Mouse (Mus musculus): ENCODE data around the gene Washc2. TPM values are rescaled to one million over a fixed set of nuclear protein-coding genes. Genes with fewer than 3 reads are reported as not detected.

Gene Washc2
- polyA plus RNA-seq, 1 experiment: 25.6 TPM

GRCm38 (mm10) chr6:116275695-116276094 lies 67.9 kb downstream of the Washc2 start:
- Histone ChIP-seq H3ac (ENCODE audit: control insufficient read depth, insufficient read length, low read depth) (no peak overlapping the region), H3K36me3 (ENCODE audit: control insufficient read depth, insufficient read depth) (peaks cover 12% of the 10 kb centered on the region), H3K27me3 (ENCODE audit: control insufficient read depth, insufficient read depth, insufficient read length) (no peaks in the 10 kb centered on the region), H3K4me3 (ENCODE audit: insufficient read depth, poor library complexity, severe bottlenecking) (no peak overlapping the region), H3K79me2 (ENCODE audit: control insufficient read depth, insufficient read depth) (no peaks in the 10 kb centered on the region), H3K79me3 (ENCODE audit: low read depth) (no peaks in the 10 kb centered on the region)
- TF ChIP-seq CEBPB (IDR thresholded peaks at IDR 0.05; ENCODE audit: low read depth): no peak
- TF ChIP-seq MYOD1 (IDR thresholded peaks at IDR 0.05; ENCODE audit: control insufficient read depth, insufficient read length, low read depth): no peak
- no peak for TF ChIP-seq MYOG (IDR thresholded peaks at IDR 0.05; ENCODE audit: control insufficient read depth, extremely low read depth, insufficient read length)
- TF ChIP-seq CTCF (IDR thresholded peaks at IDR 0.05; ENCODE audit: control insufficient read depth, insufficient read depth, insufficient read length): no peak
- no peak for TF ChIP-seq MAX (IDR thresholded peaks at IDR 0.05)
- TF ChIP-seq USF1 (IDR thresholded peaks at IDR 0.05; ENCODE audit: low read depth): no peak
- TF ChIP-seq FOSL1 (IDR thresholded peaks at IDR 0.05; ENCODE audit: insufficient read depth, low read length, poor library complexity, severe bottlenecking): no peak

DNA sequence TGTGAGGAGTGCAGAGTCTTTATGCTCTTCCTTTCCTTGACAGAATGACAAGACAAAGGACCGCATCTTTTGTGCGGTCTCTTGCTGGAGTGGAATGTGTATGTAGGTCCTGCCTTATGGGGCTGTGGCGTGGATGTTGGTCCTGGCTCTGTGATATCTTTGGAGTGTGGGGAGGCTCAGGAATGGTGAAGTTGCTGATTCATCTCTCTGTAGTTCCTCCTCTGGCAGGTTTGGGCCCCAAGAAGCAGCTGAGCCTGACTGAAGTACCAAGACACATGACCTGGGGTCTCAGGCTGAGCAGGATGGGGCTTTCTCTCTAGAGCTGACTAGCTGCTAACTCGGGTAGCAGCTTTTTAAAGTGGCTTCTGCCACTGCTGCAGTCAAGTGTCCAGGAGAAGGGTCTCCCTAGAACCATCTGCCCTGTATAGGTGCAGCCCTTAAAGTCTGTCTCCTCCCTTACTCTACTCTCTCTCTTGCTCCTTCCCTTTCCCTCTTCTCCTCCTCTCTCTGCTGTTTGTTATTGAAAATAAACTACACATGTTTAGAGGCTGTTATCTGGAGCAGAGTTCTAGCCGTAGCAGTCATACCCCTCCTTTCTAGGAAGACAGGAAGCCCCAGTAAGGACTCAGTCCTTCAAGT lies 71.0 kb downstream of the Washc2 start:
- H3K79me3 ChIP-seq (ENCODE audit: low read depth): no peaks in the 10 kb centered on the region
- H3ac ChIP-seq (ENCODE audit: control insufficient read depth, insufficient read length, low read depth): no peak overlapping the region
- TF ChIP-seq FOSL1 (IDR thresholded peaks at IDR 0.05; ENCODE audit: insufficient read depth, low read length, poor library complexity, severe bottlenecking) (no peak), MYOG (IDR thresholded peaks at IDR 0.05; ENCODE audit: control insufficient read depth, extremely low read depth, insufficient read length) (no peak)
- no peaks in the 10 kb centered on the region for H3K79me2 ChIP-seq (ENCODE audit: control insufficient read depth, insufficient read depth)
- no peaks in the 10 kb centered on the region for H3K27me3 ChIP-seq (ENCODE audit: control insufficient read depth, insufficient read depth, insufficient read length)
- no peak overlapping the region for H3K4me3 ChIP-seq (ENCODE audit: insufficient read depth, poor library complexity, severe bottlenecking)
- H3K36me3 ChIP-seq (ENCODE audit: control insufficient read depth, insufficient read depth): peaks cover 12% of the 10 kb centered on the region

- H3K27me3 ChIP-seq (ENCODE audit: control insufficient read depth, insufficient read depth, insufficient read length): no peaks in the 10 kb centered on the region
- H3K79me3 ChIP-seq (ENCODE audit: low read depth): no peaks in the 10 kb centered on the region
- no peaks in the 10 kb centered on the region for H3K36me3 ChIP-seq (ENCODE audit: control insufficient read depth, insufficient read depth)
- no peak overlapping the region for H3K4me3 ChIP-seq (ENCODE audit: insufficient read depth, poor library complexity, severe bottlenecking)
- H3ac ChIP-seq (ENCODE audit: control insufficient read depth, insufficient read length, low read depth): no peak overlapping the region
- no peak for TF ChIP-seq CEBPB (IDR thresholded peaks at IDR 0.05; ENCODE audit: low read depth)
- no peak for TF ChIP-seq MAX (IDR thresholded peaks at IDR 0.05)
- no peaks in the 10 kb centered on the region for H3K79me2 ChIP-seq (ENCODE audit: control insufficient read depth, insufficient read depth)
These were observed 73.2 kb downstream of the Washc2 start for GRCm38 (mm10) chr6:116281014-116281413.

- H3K4me3 ChIP-seq (ENCODE audit: insufficient read depth, poor library complexity, severe bottlenecking): no peak overlapping the region
- TF ChIP-seq MYOD1 (IDR thresholded peaks at IDR 0.05; ENCODE audit: control insufficient read depth, insufficient read length, low read depth) (no peak), USF1 (IDR thresholded peaks at IDR 0.05; ENCODE audit: low read depth) (no peak), FOSL1 (IDR thresholded peaks at IDR 0.05; ENCODE audit: insufficient read depth, low read length, poor library complexity, severe bottlenecking) (no peak), MYOG (IDR thresholded peaks at IDR 0.05; ENCODE audit: control insufficient read depth, extremely low read depth, insufficient read length) (no peak), CEBPB (IDR thresholded peaks at IDR 0.05; ENCODE audit: low read depth) (no peak), CTCF (IDR thresholded peaks at IDR 0.05; ENCODE audit: control insufficient read depth, insufficient read depth, insufficient read length) (no peak), MAX (IDR thresholded peaks at IDR 0.05) (no peak)
- no peaks in the 10 kb centered on the region for H3K36me3 ChIP-seq (ENCODE audit: control insufficient read depth, insufficient read depth)
- no peak overlapping the region for H3ac ChIP-seq (ENCODE audit: control insufficient read depth, insufficient read length, low read depth)
- H3K79me2 ChIP-seq (ENCODE audit: control insufficient read depth, insufficient read depth): no peaks in the 10 kb centered on the region
- H3K79me3 ChIP-seq (ENCODE audit: low read depth): no peaks in the 10 kb centered on the region
- no peaks in the 10 kb centered on the region for H3K27me3 ChIP-seq (ENCODE audit: control insufficient read depth, insufficient read depth, insufficient read length)
These were observed 74.7 kb downstream of the Washc2 start for GRCm38 (mm10) chr6:116282546-116282945.

- H3K27me3 ChIP-seq (ENCODE audit: control insufficient read depth, insufficient read depth, insufficient read length): no peaks in the 10 kb centered on the region
- no peak overlapping the region for H3K4me3 ChIP-seq (ENCODE audit: insufficient read depth, poor library complexity, severe bottlenecking)
- peaks cover 7% of the 10 kb centered on the region for H3K36me3 ChIP-seq (ENCODE audit: control insufficient read depth, insufficient read depth)
- TF ChIP-seq MYOD1 (IDR thresholded peaks at IDR 0.05; ENCODE audit: control insufficient read depth, insufficient read length, low read depth) (no peak), CEBPB (IDR thresholded peaks at IDR 0.05; ENCODE audit: low read depth) (no peak), USF1 (IDR thresholded peaks at IDR 0.05; ENCODE audit: low read depth) (no peak), FOSL1 (IDR thresholded peaks at IDR 0.05; ENCODE audit: insufficient read depth, low read length, poor library complexity, severe bottlenecking) (no peak), CTCF (IDR thresholded peaks at IDR 0.05; ENCODE audit: control insufficient read depth, insufficient read depth, insufficient read length) (no peak)
- H3K79me2 ChIP-seq (ENCODE audit: control insufficient read depth, insufficient read depth): no peaks in the 10 kb centered on the region
- no peak overlapping the region for H3ac ChIP-seq (ENCODE audit: control insufficient read depth, insufficient read length, low read depth)
- no peaks in the 10 kb centered on the region for H3K79me3 ChIP-seq (ENCODE audit: low read depth)
These were observed 75.4 kb downstream of the Washc2 start for GRCm38 (mm10) chr6:116283280-116283679.

GRCm38 (mm10) chr6:116286321-116286720 lies 78.5 kb downstream of the Washc2 start:
- TF ChIP-seq CTCF (IDR thresholded peaks at IDR 0.05; ENCODE audit: control insufficient read depth, insufficient read depth, insufficient read length): no peak
- no peak for TF ChIP-seq CEBPB (IDR thresholded peaks at IDR 0.05; ENCODE audit: low read depth)
- TF ChIP-seq MYOD1 (IDR thresholded peaks at IDR 0.05; ENCODE audit: control insufficient read depth, insufficient read length, low read depth): no peak
- no peak for TF ChIP-seq MAX (IDR thresholded peaks at IDR 0.05)
- no peak for TF ChIP-seq USF1 (IDR thresholded peaks at IDR 0.05; ENCODE audit: low read depth)
- TF ChIP-seq FOSL1 (IDR thresholded peaks at IDR 0.05; ENCODE audit: insufficient read depth, low read length, poor library complexity, severe bottlenecking): no peak
- no peak for TF ChIP-seq MYOG (IDR thresholded peaks at IDR 0.05; ENCODE audit: control insufficient read depth, extremely low read depth, insufficient read length)
- no peaks in the 10 kb centered on the region for H3K79me3 ChIP-seq (ENCODE audit: low read depth)
- no peaks in the 10 kb centered on the region for H3K79me2 ChIP-seq (ENCODE audit: control insufficient read depth, insufficient read depth)
- H3ac ChIP-seq (ENCODE audit: control insufficient read depth, insufficient read length, low read depth): no peak overlapping the region
- H3K4me3 ChIP-seq (ENCODE audit: insufficient read depth, poor library complexity, severe bottlenecking): no peak overlapping the region
- peaks cover 9% of the 10 kb centered on the region for H3K36me3 ChIP-seq (ENCODE audit: control insufficient read depth, insufficient read depth)
- no peaks in the 10 kb centered on the region for H3K27me3 ChIP-seq (ENCODE audit: control insufficient read depth, insufficient read depth, insufficient read length)

All from C2C12 (cell line).